Mouse (Mus musculus): ENCODE results near the gene Slc36a2. TPM values are rescaled to one million over a fixed set of nuclear protein-coding genes. Genes with fewer than 3 reads are reported as not detected.

The Slc36a2 gene
- polyA plus RNA-seq, 1 experiment from 2014 or later: 0.71 TPM

GRCm38 (mm10) chr11:55179856-55180255 lies 5.0 kb downstream of the Slc36a2 start:
- no peaks in the 10 kb centered on the region for H3K4me1 ChIP-seq (replicated peaks)
- H3K27ac ChIP-seq (replicated peaks): no peak overlapping the region
- no peak for ATAC-seq (ENCODE audit: low FRiP score, low read depth)
- no peak overlapping the region for H3K9ac ChIP-seq
- no peaks in the 10 kb centered on the region for H3K9me3 ChIP-seq
- no peaks in the 10 kb centered on the region for H3K27me3 ChIP-seq
- no peaks in the 10 kb centered on the region for H3K36me3 ChIP-seq
- H3K4me3 ChIP-seq: no peak overlapping the region
- H3K4me2 ChIP-seq: no peak overlapping the region
- WGBS: 91% methylated on average over 3 of the region's 3 CpGs

- H3K4me2 ChIP-seq: no peak overlapping the region
- H3K27me3 ChIP-seq: no peaks in the 10 kb centered on the region
- no peak overlapping the region for H3K9ac ChIP-seq
- no peak for ATAC-seq (ENCODE audit: low FRiP score, low read depth)
- WGBS: 85% methylated on average over 4 of the region's 4 CpGs
- H3K4me3 ChIP-seq: no peak overlapping the region
- no peak overlapping the region for H3K27ac ChIP-seq (replicated peaks)
- H3K36me3 ChIP-seq: no peaks in the 10 kb centered on the region
- no peaks in the 10 kb centered on the region for H3K4me1 ChIP-seq (replicated peaks)
- no peaks in the 10 kb centered on the region for H3K9me3 ChIP-seq
These were observed 6.0 kb downstream of the Slc36a2 start for GRCm38 (mm10) chr11:55178830-55179229.

- ATAC-seq (ENCODE audit: low FRiP score, low read depth): no peak
- Histone ChIP-seq H3K4me2 (no peak overlapping the region), H3K27me3 (no peaks in the 10 kb centered on the region), H3K27ac (replicated peaks) (no peak overlapping the region), H3K36me3 (no peaks in the 10 kb centered on the region), H3K9me3 (no peaks in the 10 kb centered on the region), H3K4me1 (replicated peaks) (no peaks in the 10 kb centered on the region), H3K9ac (no peak overlapping the region), H3K4me3 (no peak overlapping the region)
- 81% methylated on average over 4 of the region's 4 CpGs for WGBS
These were observed 14.4 kb downstream of the Slc36a2 start for GRCm38 (mm10) chr11:55170501-55170900.

- 88% methylated on average over 6 of the region's 6 CpGs for WGBS
- Histone ChIP-seq H3K4me3 (no peak overlapping the region), H3K9me3 (no peaks in the 10 kb centered on the region), H3K27me3 (no peaks in the 10 kb centered on the region), H3K36me3 (no peaks in the 10 kb centered on the region), H3K9ac (no peak overlapping the region), H3K27ac (replicated peaks) (no peak overlapping the region), H3K4me2 (no peak overlapping the region), H3K4me1 (replicated peaks) (no peaks in the 10 kb centered on the region)
- no peak for ATAC-seq (ENCODE audit: low FRiP score, low read depth)
These were observed 16.0 kb downstream of the Slc36a2 start for GRCm38 (mm10) chr11:55168914-55169313.

GRCm38 (mm10) chr11:55168504-55168903 lies 16.4 kb downstream of the Slc36a2 start:
- H3K4me2 ChIP-seq: no peak overlapping the region
- H3K9ac ChIP-seq: no peak overlapping the region
- no peak for ATAC-seq (ENCODE audit: low FRiP score, low read depth)
- no peaks in the 10 kb centered on the region for H3K36me3 ChIP-seq
- H3K27me3 ChIP-seq: no peaks in the 10 kb centered on the region
- H3K4me3 ChIP-seq: no peak overlapping the region
- no peaks in the 10 kb centered on the region for H3K9me3 ChIP-seq
- WGBS: 85% methylated on average over 4 of the region's 4 CpGs
- no peaks in the 10 kb centered on the region for H3K4me1 ChIP-seq (replicated peaks)
- no peak overlapping the region for H3K27ac ChIP-seq (replicated peaks)

- H3K36me3 ChIP-seq: no peaks in the 10 kb centered on the region
- H3K27me3 ChIP-seq: no peaks in the 10 kb centered on the region
- no peaks in the 10 kb centered on the region for H3K4me1 ChIP-seq (replicated peaks)
- no peaks in the 10 kb centered on the region for H3K9me3 ChIP-seq
- H3K4me3 ChIP-seq: no peak overlapping the region
- no peak for ATAC-seq (ENCODE audit: low FRiP score, low read depth)
- 89% methylated on average over 7 of the region's 7 CpGs for WGBS
- H3K9ac ChIP-seq: no peak overlapping the region
- no peak overlapping the region for H3K4me2 ChIP-seq
- H3K27ac ChIP-seq (replicated peaks): no peak overlapping the region
These were observed 19.1 kb downstream of the Slc36a2 start for GRCm38 (mm10) chr11:55165748-55166147.

GRCm38 (mm10) chr11:55164723-55165122 lies 20.2 kb downstream of the Slc36a2 start:
- Histone ChIP-seq H3K4me1 (replicated peaks) (no peaks in the 10 kb centered on the region), H3K9me3 (no peaks in the 10 kb centered on the region), H3K36me3 (no peaks in the 10 kb centered on the region), H3K9ac (no peak overlapping the region), H3K27ac (replicated peaks) (no peak overlapping the region), H3K27me3 (no peaks in the 10 kb centered on the region), H3K4me2 (no peak overlapping the region), H3K4me3 (no peak overlapping the region)
- 51% methylated on average over 3 of the region's 3 CpGs for WGBS
- ATAC-seq (ENCODE audit: low FRiP score, low read depth): no peak

GRCm38 (mm10) chr11:55162670-55163069 lies 22.2 kb downstream of the Slc36a2 start:
- no peaks in the 10 kb centered on the region for H3K36me3 ChIP-seq
- H3K4me3 ChIP-seq: no peak overlapping the region
- no peak overlapping the region for H3K27ac ChIP-seq (replicated peaks)
- no peaks in the 10 kb centered on the region for H3K27me3 ChIP-seq
- H3K9ac ChIP-seq: no peak overlapping the region
- no peaks in the 10 kb centered on the region for H3K9me3 ChIP-seq
- H3K4me2 ChIP-seq: no peak overlapping the region
- no peaks in the 10 kb centered on the region for H3K4me1 ChIP-seq (replicated peaks)
- 57% methylated on average over 9 of the region's 9 CpGs for WGBS
- no peak for ATAC-seq (ENCODE audit: low FRiP score, low read depth)

GRCm38 (mm10) chr11:55158785-55159359 lies 26.0 kb downstream of the Slc36a2 start:
- H3K27me3 ChIP-seq: no peaks in the 10 kb centered on the region
- ATAC-seq (ENCODE audit: low FRiP score, low read depth): no peak
- no peak overlapping the region for H3K27ac ChIP-seq (replicated peaks)
- H3K9ac ChIP-seq: no peak overlapping the region
- no peaks in the 10 kb centered on the region for H3K36me3 ChIP-seq
- no peak overlapping the region for H3K4me3 ChIP-seq
- H3K4me1 ChIP-seq (replicated peaks): no peaks in the 10 kb centered on the region
- H3K9me3 ChIP-seq: no peaks in the 10 kb centered on the region
- H3K4me2 ChIP-seq: no peak overlapping the region
- 52% methylated on average over 13 of the region's 13 CpGs for WGBS

- H3K4me2 ChIP-seq: no peak overlapping the region
- no peaks in the 10 kb centered on the region for H3K27me3 ChIP-seq
- H3K36me3 ChIP-seq: no peaks in the 10 kb centered on the region
- no peaks in the 10 kb centered on the region for H3K9me3 ChIP-seq
- H3K4me3 ChIP-seq: no peak overlapping the region
- ATAC-seq (ENCODE audit: low FRiP score, low read depth): no peak
- H3K27ac ChIP-seq (replicated peaks): no peak overlapping the region
- 77% methylated on average over 6 of the region's 6 CpGs for WGBS
- no peaks in the 10 kb centered on the region for H3K4me1 ChIP-seq (replicated peaks)
- H3K9ac ChIP-seq: no peak overlapping the region
These were observed 29.8 kb downstream of the Slc36a2 start for GRCm38 (mm10) chr11:55155070-55155421.

- Histone ChIP-seq H3K9me3 (no peaks in the 10 kb centered on the region), H3K4me2 (no peak overlapping the region), H3K4me1 (replicated peaks) (no peaks in the 10 kb centered on the region), H3K4me3 (no peak overlapping the region), H3K9ac (no peak overlapping the region), H3K27ac (replicated peaks) (no peak overlapping the region), H3K36me3 (no peaks in the 10 kb centered on the region), H3K27me3 (no peaks in the 10 kb centered on the region)
- no peak for ATAC-seq (ENCODE audit: low FRiP score, low read depth)
- 79% methylated on average over 3 of the region's 3 CpGs for WGBS
These were observed 30.3 kb downstream of the Slc36a2 start for GRCm38 (mm10) chr11:55154398-55155069.

GRCm38 (mm10) chr11:55151608-55152007 lies 33.3 kb downstream of the Slc36a2 start, which contains the start of gene Slc36a3:
TSS of gene Slc36a3 (minus strand) at chr11:55151708.
- H3K27me3 ChIP-seq: no peaks in the 10 kb centered on the region
- ATAC-seq (ENCODE audit: low FRiP score, low read depth): no peak
- no peak within 1 kb of the TSS for H3K9ac ChIP-seq
- H3K4me2 ChIP-seq: no peak within 1 kb of the TSS
- no peaks in the 10 kb centered on the region for H3K4me1 ChIP-seq (replicated peaks)
- H3K36me3 ChIP-seq: no peaks in the 10 kb centered on the region
- 89% methylated on average over 3 of the region's 3 CpGs for WGBS
- H3K4me3 ChIP-seq: no peak within 1 kb of the TSS
- no peaks in the 10 kb centered on the region for H3K9me3 ChIP-seq
- no peak within 1 kb of the TSS for H3K27ac ChIP-seq (replicated peaks)

GRCm38 (mm10) chr11:55148461-55148860 lies 36.4 kb downstream of the Slc36a2 start:
- no peaks in the 10 kb centered on the region for H3K27me3 ChIP-seq
- H3K27ac ChIP-seq (replicated peaks): no peak overlapping the region
- no peaks in the 10 kb centered on the region for H3K36me3 ChIP-seq
- 85% methylated on average over 4 of the region's 4 CpGs for WGBS
- H3K4me2 ChIP-seq: no peak overlapping the region
- H3K9me3 ChIP-seq: no peaks in the 10 kb centered on the region
- H3K4me3 ChIP-seq: no peak overlapping the region
- ATAC-seq (ENCODE audit: low FRiP score, low read depth): no peak
- H3K4me1 ChIP-seq (replicated peaks): no peaks in the 10 kb centered on the region
- H3K9ac ChIP-seq: no peak overlapping the region

Data from hindbrain, embryonic 15.5 days (tissue).